Mouse (Mus musculus): ENCODE measurements around the gene Gm10190. TPM values are rescaled to one million over a fixed set of nuclear protein-coding genes. Genes with fewer than 3 reads are reported as not detected.

Gm10190 gene
- polyA plus RNA-seq (2015; fragmentation: Illumina TruSeq; extraction: RNeasy Lipid Tissue Mini Kit (QIAGEN cat#74804); ENCODE audit: low read depth, low replicate concordance): not detected

DNA sequence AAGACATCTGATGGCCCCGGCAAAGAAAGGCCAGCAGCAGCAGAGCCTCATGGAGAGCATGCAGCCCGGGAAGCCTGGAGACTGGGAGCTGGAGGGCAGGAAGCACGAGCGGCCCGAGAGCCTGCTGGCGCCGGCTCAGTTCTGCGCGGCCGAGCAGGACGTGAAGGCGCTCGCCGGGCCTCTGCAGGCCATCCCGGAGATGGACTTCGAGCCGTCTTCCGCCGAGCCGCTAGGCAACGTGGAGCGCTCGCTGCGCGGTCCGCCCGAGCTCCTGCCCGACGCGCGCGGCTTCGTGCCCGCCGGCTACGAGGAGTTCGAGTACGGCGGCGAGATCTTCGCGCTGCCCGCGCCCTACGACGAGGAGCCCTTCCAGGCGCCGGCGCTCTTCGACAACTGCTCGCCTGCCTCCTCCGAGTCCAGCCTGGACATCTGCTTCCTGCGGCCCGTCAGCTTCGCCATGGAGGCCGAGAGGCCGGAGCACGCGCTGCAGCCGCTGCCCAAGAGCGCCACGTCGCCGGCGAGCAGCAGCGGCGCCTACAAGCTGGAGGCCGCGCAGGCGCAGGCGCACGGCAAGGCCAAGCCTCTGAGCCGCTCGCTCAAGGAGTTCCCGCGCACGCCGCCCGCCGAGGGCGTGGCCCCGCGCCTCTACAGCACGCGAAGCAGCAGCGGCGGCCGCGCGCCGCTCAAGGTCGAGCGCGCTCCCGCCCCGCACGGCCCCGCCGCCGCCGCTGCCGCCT, at the start of gene Gm10190:
TSS of gene Gm10190 (minus strand) at position 553 of the 737 bp plus-strand sequence.

Other genes with a start within 250 kb of the Gm10190 start
- 2.8 TPM for gene Galm, start 246.1 kb downstream of the Gm10190 start, polyA plus RNA-seq (2015; fragmentation: Illumina TruSeq; extraction: RNeasy Lipid Tissue Mini Kit (QIAGEN cat#74804); ENCODE audit: low read depth, low replicate concordance)
- gene Srsf7, start 166.2 kb downstream of the Gm10190 start, polyA plus RNA-seq (2015; fragmentation: Illumina TruSeq; extraction: RNeasy Lipid Tissue Mini Kit (QIAGEN cat#74804); ENCODE audit: low read depth, low replicate concordance): 175 TPM
- not detected for gene Ttc39d, start 166.1 kb downstream of the Gm10190 start, polyA plus RNA-seq (2015; fragmentation: Illumina TruSeq; extraction: RNeasy Lipid Tissue Mini Kit (QIAGEN cat#74804); ENCODE audit: low read depth, low replicate concordance)
- gene Gemin6, start 149.1 kb downstream of the Gm10190 start, polyA plus RNA-seq (2015; fragmentation: Illumina TruSeq; extraction: RNeasy Lipid Tissue Mini Kit (QIAGEN cat#74804); ENCODE audit: low read depth, low replicate concordance): 10.0 TPM
- 36.5 TPM for gene Morn2, start 83.3 kb downstream of the Gm10190 start, polyA plus RNA-seq (2015; fragmentation: Illumina TruSeq; extraction: RNeasy Lipid Tissue Mini Kit (QIAGEN cat#74804); ENCODE audit: low read depth, low replicate concordance)
- 22.9 TPM for gene Dhx57, start 83.1 kb downstream of the Gm10190 start, polyA plus RNA-seq (2015; fragmentation: Illumina TruSeq; extraction: RNeasy Lipid Tissue Mini Kit (QIAGEN cat#74804); ENCODE audit: low read depth, low replicate concordance)
- gene Arhgef33, start 66.1 kb downstream of the Gm10190 start, polyA plus RNA-seq (2015; fragmentation: Illumina TruSeq; extraction: RNeasy Lipid Tissue Mini Kit (QIAGEN cat#74804); ENCODE audit: low read depth, low replicate concordance): 0.73 TPM
- gene Sos1, start 106.9 kb upstream of the Gm10190 start, polyA plus RNA-seq (2015; fragmentation: Illumina TruSeq; extraction: RNeasy Lipid Tissue Mini Kit (QIAGEN cat#74804); ENCODE audit: low read depth, low replicate concordance): 19.4 TPM
- gene Cdkl4, start 204.3 kb upstream of the Gm10190 start, polyA plus RNA-seq (2015; fragmentation: Illumina TruSeq; extraction: RNeasy Lipid Tissue Mini Kit (QIAGEN cat#74804); ENCODE audit: low read depth, low replicate concordance): 14.7 TPM

Data from brain, adult 10 weeks (tissue).